Mouse (Mus musculus) ovary, postnatal 36 days (tissue): ENCODE data around the gene Il12b.
"Not testable (repeated sequence)": the region's sequence is repeated elsewhere in the genome, so short reads cannot be mapped to it uniquely, and the experiment has no call there.

Source experiments
- DNase-seq: peaks from one replicate; pipeline ENCODE4 v3.0.0; 2022; ENCODE audit warnings: low spot score, mixed read lengths

Il12b gene

GRCm38 (mm10) chr11:44410413-44410812 is 10.6 kb downstream of the Il12b start:
- no peak for DNase-seq

DNA sequence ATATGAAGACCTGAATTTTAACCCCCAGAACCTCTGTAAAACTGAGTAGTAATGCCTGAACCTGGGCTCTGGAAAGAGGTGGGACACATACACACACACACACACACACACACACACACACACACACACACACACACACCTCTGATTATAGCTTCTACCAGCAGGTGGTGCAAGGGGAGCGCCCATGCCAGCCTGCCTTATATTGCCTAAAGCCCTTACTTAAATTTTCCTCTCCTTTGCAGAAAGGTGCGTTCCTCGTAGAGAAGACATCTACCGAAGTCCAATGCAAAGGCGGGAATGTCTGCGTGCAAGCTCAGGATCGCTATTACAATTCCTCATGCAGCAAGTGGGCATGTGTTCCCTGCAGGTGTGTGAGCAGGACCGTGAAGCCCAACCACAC is 12.4 kb downstream of the Il12b start:
- DNase-seq, result no peak

DNA sequence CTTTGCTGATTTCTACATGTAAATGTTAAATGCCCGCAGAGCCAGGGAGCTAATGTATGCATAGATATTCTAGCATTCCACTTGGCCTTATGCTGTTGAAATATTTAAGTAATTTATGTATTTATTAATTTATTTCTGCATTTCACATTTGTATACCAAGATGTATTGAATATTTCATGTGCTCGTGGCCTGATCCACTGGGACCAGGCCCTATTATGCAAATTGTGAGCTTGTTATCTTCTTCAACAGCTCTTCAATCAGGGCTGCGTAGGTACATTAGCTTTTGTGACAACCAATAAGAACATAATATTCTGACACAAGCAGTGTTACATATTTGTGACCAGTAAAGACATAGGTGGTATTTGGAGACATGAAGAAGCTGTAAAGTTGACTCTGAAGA is 13.5 kb downstream of the Il12b start:
- DNase-seq, result no peak

GRCm38 (mm10) chr11:44414605-44415004 is 14.7 kb downstream of the Il12b start:
- no peak for DNase-seq

DNA sequence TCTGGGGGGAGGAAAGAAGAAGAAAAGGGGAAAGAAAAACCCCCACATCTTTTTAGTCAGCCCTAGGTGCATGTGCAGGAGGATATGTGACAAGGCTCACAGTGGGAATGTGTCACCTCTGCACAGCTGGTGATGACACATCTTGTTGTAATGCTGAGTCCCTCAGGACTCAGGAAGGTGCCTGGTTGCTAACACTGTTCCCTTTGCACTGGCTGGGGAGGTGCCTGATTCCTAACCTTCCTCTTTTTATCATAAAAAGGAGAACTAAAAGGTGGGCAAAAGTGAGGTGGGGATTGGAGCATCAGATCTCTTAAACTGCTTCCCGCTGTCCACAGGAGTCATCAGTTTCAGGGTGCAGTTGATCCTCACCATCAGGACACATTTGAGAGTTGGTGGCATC is 17.5 kb downstream of the Il12b start:
- no peak for DNase-seq

DNA sequence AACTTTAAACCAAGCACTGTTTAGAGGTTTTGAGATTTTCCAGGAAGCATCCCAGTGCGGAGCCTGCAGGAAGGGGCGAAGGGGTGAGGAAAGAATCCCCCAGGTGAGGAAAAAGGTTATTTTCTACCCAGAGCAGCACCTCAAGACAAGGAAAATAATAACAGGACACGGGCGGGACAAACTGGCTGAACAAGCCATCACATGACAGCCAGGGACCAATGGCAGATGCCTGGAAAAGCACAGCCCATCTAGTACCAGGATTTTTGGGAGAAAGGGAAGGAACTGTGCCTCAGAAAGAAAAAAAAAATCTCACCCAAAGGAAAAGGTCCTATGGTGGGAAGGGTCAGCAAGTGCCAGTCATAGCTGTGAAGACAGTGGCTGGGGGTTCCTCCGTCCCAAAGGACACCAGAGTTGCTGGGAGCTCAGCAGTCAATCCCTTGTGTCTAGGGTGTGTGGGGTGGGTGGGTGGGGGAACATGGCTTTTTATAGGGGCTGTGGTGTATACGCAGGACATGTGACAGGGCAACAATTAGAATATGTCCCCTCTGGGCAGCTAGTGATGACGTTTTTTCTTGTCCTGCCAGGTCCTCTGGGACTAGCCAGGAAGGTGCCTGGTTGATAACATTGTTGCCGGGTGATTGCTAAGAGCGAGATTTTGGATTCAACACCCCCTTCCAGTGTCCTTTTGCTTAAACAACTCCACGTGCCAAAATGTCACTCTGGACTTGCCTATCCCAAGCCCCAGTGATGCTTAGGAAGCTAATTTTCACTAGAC is 22.7 kb downstream of the Il12b start:
- DNase-seq, result no peak

DNA sequence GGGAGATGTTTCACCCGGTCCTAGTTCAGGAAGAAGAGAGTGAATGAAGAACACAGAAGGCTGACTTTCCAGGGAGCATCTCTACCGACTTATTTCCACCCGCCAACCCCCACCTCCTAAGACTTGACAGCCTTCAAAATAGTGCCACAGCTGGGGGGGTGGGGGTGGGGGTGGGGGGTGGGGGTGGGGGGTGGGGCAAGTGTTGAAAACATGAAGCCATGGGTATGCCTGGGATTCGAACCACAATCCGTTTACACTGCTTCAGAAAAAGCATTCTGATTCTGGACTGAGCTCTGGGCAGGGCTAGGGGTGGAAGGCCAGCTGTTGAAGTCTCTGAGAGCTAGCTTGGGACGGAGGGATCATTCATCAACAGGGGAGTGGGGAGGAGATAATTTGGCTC is 23.4 kb downstream of the Il12b start:
- DNase-seq, result no peak

DNA sequence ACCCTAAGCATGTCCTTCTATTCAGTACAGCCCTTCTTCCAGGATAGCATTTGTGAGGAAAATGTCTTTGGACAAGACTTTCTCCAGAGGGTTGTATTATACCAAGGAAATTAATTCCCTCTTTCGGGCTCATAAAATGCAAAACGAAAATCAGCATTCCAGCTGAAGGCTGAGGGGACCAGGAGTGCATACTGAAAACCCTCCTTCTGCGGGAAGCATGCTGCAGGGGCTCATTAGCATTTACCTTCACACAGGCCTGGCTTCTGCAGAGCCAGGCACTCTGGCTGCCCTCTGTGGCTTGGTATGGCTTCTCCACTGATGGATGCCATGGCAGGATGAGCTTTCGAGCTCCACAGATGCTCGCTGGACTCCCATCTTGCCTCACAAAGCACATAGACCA is 24.1 kb downstream of the Il12b start:
- no peak for DNase-seq

DNA sequence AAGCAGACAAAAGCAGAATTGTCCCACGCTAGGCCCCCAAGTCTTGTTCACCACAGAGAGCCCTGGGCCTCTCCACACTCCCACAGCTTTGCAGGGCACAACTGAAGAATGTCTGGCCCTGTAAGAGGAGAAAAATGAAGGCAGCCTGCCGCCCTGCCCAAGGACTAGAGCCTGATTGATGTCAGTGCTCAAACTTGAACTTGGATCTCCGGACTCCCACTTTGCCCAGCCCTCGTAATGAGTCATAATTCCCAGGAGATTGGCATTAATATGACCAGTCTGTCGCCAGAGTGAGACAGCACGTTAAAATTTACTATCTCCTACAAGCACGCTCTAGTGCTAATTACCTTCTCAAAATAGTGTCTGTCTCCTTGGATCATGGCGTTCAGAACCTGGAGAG is 25.1 kb downstream of the Il12b start:
- DNase-seq, result no peak

GRCm38 (mm10) chr11:44425626-44426025 is 25.8 kb downstream of the Il12b start:
- DNase-seq, result no peak

DNA sequence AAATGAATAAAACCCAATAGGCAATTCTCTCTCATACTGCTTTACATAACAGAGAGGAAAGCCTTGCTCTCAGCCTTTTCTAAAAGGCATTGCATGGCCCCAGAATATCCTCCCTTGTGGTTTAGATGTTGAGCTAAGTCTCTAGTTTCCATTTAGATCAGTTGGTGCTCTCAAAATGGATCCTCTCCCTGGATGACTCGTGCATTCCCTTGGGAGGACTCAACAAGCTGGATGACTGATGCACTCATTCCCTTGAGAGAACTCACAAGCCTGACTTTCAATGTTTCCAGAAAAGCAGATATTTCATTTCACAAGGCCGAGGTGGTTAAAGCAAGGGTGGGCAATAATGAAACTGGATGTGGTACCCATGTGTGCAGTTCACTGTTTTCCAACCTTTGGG is 28.1 kb downstream of the Il12b start:
- DNase-seq, result no peak

GRCm38 (mm10) chr11:44430036-44430435 is 30.2 kb downstream of the Il12b start:
- no peak for DNase-seq

GRCm38 (mm10) chr11:44437786-44438185 is 37.9 kb downstream of the Il12b start:
- no peak for DNase-seq

- no peak for DNase-seq
Measured at GRCm38 (mm10) chr11:44451046-44451445, 51.2 kb downstream of the Il12b start.

DNA sequence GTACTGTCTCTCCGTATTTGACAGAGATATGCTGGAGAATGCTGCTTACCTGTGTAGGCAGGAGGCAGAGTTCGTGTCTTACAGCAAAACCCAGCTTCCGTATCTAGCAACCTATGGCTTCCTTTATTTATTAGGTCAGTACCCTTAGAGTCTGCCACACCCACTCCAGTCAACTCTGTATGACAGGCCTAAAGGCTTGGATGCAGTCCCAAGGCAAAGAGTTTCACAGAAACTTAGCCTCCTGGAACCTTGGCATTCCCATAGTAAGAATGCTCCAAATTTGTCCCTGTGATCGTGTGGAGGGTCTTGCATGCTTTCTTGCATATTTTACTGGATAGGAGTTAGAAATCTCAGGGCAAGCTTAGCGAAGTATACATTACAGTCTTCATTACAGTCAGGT is 52.2 kb downstream of the Il12b start:
- not testable (repeated sequence) for DNase-seq

GRCm38 (mm10) chr11:44453423-44453822 is 53.6 kb downstream of the Il12b start:
- peak; percentile 11 for DNase-seq

DNA sequence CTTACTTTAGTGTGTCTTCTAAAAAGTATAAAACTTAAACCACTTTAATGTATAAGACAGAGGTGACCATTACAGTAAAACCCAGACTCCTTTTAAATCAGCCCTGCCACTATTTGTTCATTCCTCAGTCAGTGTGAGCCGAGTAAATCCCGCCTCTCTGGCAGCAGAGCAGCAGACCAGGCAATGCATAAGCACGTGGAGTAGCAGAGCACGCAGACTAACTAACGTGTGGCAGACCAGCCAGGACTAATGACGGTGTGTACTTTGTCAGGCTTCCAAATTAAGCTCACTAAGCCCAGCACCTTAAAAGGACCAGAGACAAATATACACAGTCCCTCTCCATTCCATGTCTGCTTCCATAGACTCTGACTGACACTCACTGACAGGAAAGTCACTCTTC is 61.6 kb downstream of the Il12b start:
- no peak for DNase-seq
